Mouse (Mus musculus) gastrocnemius, postnatal 14 days (tissue): ENCODE measurements around the gene Ccdc152. TPM values are rescaled to one million over a fixed set of nuclear protein-coding genes. Genes with fewer than 3 reads are reported as not detected.

Source experiments
- DNase-seq: peaks from one replicate; pipeline ENCODE4 v3.0.0; 2021; ENCODE audit warnings: mixed read lengths
- intact Hi-C: fragments of 180-260 bp; cut with DNase I; formaldehyde crosslinking; loops from one replicate; pipeline ENCODE4 v1.15.1; 2025; ENCODE audit warnings: low total_unique reads
- total RNA-seq, 2 experiments: library from RNA; stranded (reverse); gene quantifications; 2 replicates each; pipeline ENCODE4 v1.2.3; 2021

The Ccdc152 gene
- total RNA-seq, 2 experiments from 2014 or later = not detected

DNA sequence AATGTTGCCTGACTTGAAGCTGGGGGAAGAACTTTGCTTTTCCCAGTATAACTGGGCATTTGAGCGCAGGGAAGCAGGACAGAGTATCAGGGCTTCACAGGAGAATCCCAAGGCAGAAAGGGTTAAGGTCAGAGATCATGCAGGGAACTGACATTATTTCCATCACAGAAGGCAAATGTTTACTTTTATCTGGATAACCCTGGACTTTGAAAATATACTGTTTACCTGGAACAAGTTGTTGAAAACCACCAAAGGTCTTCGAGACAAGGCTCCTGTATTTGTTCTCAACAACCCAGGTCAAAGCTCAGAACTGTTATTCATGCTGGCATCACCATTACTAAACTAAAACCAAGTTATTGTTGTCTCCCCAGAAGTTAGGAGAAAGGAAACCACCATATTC is 67.0 kb downstream of the Ccdc152 start:
- no peak for DNase-seq
- intact Hi-C loops = no loop called here

DNA sequence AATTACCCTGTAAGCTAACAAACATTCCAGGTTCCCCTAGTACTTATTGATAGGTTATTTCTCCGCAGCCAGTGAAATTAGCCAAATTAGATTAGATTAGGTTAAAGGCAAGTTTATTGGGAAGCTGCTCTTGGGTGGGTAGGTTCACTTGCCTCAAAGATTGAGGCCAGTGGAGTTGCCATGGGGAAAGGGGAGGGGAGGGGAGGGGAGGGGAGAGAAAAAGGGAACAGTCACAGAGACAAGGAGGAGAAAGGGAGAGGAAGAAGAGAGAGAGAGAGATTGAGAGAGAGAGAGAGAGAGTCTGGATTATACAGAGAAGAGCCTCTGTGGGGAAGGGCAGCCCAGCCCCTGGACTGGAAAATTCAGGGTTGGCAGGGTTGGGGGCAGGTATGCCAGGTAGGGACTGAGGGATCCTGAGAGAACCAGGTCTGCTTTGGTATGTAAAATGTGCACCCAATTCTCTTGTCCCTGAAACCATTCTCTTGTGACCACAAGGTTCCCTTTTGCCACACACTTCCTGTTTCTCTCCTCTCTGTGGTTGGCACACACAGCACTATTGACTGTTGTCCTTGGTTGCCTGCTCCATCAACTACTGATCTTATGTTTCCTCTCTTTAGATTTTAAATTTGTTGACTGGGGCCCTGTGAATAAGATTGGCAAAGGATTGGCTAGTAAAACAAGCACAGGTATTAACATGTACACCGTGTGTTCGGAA is 69.3 kb downstream of the Ccdc152 start:
- intact Hi-C loops = no loop called here
- DNase-seq = no peak

DNA sequence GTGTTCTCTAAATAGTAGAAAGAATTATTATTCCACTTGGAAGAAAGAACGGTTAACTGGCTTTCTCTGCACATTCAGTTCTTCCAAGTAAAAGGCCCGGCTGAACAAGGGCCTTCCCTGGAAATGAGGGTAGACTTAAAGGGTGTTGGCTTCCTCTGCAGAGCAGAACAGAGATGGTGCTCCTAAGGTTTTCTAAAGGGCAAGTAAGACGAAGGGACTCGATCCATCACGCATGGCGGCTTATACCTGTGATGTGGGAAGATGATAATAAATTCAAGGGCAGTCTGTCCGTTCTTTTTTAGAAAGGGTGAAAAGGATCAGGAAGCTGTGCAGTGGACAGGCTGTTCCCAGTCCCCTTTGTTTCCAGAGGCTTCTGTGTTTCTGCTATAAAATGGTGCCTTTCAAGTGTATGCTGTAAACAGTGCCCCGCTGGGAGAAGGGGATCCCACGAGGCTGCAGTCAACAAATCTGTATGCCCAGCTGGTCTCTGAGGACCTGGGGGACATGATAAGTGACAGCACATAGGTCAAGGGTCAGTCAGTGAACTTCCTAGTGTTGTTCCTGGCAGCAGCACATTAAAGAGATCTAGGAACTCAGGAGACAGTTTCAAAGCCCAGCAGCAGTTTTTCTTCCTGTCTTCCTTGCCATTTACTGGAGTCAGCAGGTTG is 71.0 kb downstream of the Ccdc152 start:
- intact Hi-C loops = no loop called here
- DNase-seq = no peak

DNA sequence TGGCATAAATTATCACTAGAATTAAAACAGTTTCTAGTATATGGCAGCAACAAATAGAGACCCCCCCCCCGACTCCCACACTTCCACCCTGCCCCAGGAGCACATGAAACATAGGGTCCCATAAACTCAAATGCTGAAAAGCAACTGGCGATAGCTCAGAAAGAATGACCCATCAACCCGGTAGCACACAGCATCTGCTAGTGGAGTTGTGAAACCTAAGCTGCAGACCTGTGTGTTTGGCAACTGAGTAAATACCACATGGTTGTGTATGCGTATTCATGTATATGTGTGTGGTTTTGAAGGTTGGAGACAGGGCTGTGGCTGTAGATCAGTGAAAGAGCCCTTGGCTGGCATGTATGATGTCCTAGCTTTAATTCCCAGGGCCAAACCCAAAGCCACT is 72.3 kb downstream of the Ccdc152 start:
- DNase-seq = no peak
- intact Hi-C loops = no loop called here

Other genes with a start within 250 kb of the Ccdc152 start
- 100 to 1,000 TPM; 168 to 169 TPM for gene Selenop, start 35.0 kb downstream of the Ccdc152 start, total RNA-seq